16 mouse cellular contexts compared by ENCODE assay signal in genomic region chr2:116808554-116808953, GRCm38 (mm10).
"Had no signal": no experiment of that assay in that cellular context is flagged by ENCODE, and none has a peak within 500 bp of the region (broad histone marks: within the 10 kb centered on the region; RNA-seq: fewer than 3 reads in every experiment).

No protein-coding gene starts in this region.

- H3K4me3 ChIP-seq: liver, embryonic 13.5 days; myocyte; neural tube, embryonic 13.5 days had no signal

- H3K27ac ChIP-seq: liver, embryonic 13.5 days; neural tube, embryonic 13.5 days; stomach, postnatal 0 days had no signal

- H3K36me3 ChIP-seq: liver, embryonic 13.5 days; neural tube, embryonic 13.5 days had no signal

- H3K9me3 ChIP-seq: liver, embryonic 13.5 days; neural tube, embryonic 13.5 days had no signal

- H3K4me2 ChIP-seq: liver, embryonic 13.5 days; neural tube, embryonic 13.5 days had no signal

- H3K9ac ChIP-seq: liver, embryonic 13.5 days; neural tube, embryonic 13.5 days had no signal

- DNase-seq: kidney, adult 18-20 months; kidney, adult 9 months; kidney, postnatal 14 days; kidney, postnatal 4 days; liver, embryonic 13.5 days; lung, adult 2 months; lung, postnatal 14 days; lung, postnatal 4 days; right cerebral cortex, postnatal 4 days; thymus, adult 2 months; thymus, postnatal 14 days; thymus, postnatal 4 days had no signal

- H3K4me1 ChIP-seq: liver, embryonic 13.5 days had no signal

- ATAC-seq: intestine, embryonic 16.5 days had no signal

- H3K27me3 ChIP-seq: liver, embryonic 13.5 days; neural tube, embryonic 13.5 days had no signal
